Mouse (Mus musculus) C2C12 (cell line): ENCODE results near the gene Tbc1d1.

ENCODE experiments used
- CTCF ChIP-seq: IDR thresholded peaks from one replicate; pipeline ENCODE4 v1.5.1; 2011; ENCODE audit not compliant: control insufficient read depth, insufficient read depth, insufficient read length
- MAX ChIP-seq: IDR thresholded peaks from one replicate; pipeline ENCODE4 v1.6.1; 2011; ENCODE audit warnings: mild to moderate bottlenecking, control low read depth
- MYOG ChIP-seq: IDR thresholded peaks from one replicate; pipeline ENCODE4 v1.6.1; 2011; ENCODE audit not compliant: control insufficient read depth, insufficient read length; ENCODE audit errors: extremely low read depth
- USF1 ChIP-seq: IDR thresholded peaks from one replicate; pipeline ENCODE4 v1.6.1; 2011; ENCODE audit warnings: low read depth, mild to moderate bottlenecking, control low read depth, moderate library complexity

DNA sequence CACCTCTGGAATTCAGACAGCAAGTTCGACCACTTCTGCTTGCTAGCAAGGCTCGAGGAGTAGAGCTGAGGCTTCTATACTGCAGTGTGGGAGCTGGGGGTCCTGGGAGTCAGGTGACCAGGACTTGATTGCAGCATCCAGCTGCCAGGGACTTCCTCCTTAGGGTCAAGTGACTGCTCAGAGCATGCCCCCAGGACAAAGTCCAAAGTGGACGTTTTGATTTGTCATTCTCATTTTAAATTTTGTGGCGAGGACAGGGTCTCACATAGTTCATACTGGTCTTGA lies 133.9 kb downstream of the Tbc1d1 start:
- TF ChIP-seq CTCF (no peak), USF1 (no peak), MAX (no peak), MYOG (no peak)
